Mouse (Mus musculus): Measurements from ENCODE around the gene Mvb12b. TPM values are rescaled to one million over a fixed set of nuclear protein-coding genes. Genes with fewer than 3 reads are reported as not detected.

The Mvb12b gene
- polyA plus RNA-seq, 1 experiment = 204 TPM

- no peak overlapping the region for H3K4me3 ChIP-seq (replicated peaks)
- H3K36me3 ChIP-seq (replicated peaks; ENCODE audit: low read length) = no peaks in the 10 kb centered on the region
- H3K9me3 ChIP-seq = peaks cover 28% of the 10 kb centered on the region
- H3K4me1 ChIP-seq = 0 out of 2 replicates have a peak, but pooled peaks cover 4% of the 10 kb centered on the region
- peaks cover 33% of the 10 kb centered on the region for H3K27me3 ChIP-seq (replicated peaks)
- TF ChIP-seq FLI1 (IDR thresholded peaks at IDR 0.05; ENCODE audit: low read length) (no peak), GATA1 (IDR thresholded peaks at IDR 0.05; ENCODE audit: borderline replicate concordance, low read length) (no peak)
Measured at GRCm38 (mm10) chr2:33696428-33696827, 191.3 kb downstream of the Mvb12b start.

- H3K9me3 ChIP-seq = peaks cover 26% of the 10 kb centered on the region
Measured at GRCm38 (mm10) chr2:33693931-33694330, 193.8 kb downstream of the Mvb12b start.

GRCm38 (mm10) chr2:33689880-33690462, 197.8 kb downstream of the Mvb12b start:
- H3K36me3 ChIP-seq (replicated peaks; ENCODE audit: low read length) = no peaks in the 10 kb centered on the region
- peaks cover 55% of the 10 kb centered on the region for H3K27me3 ChIP-seq (replicated peaks)
- peaks cover 12% of the 10 kb centered on the region for H3K9me3 ChIP-seq
- no peak overlapping the region for H3K4me3 ChIP-seq (replicated peaks)
- no peak for TF ChIP-seq GATA1 (IDR thresholded peaks at IDR 0.05; ENCODE audit: borderline replicate concordance, low read length)
- TF ChIP-seq FLI1 (IDR thresholded peaks at IDR 0.05; ENCODE audit: low read length) = no peak
- peaks cover 3% of the 10 kb centered on the region for H3K4me1 ChIP-seq

More at GRCm38 (mm10) chr2:33693931-33694330, 193.8 kb downstream of the Mvb12b start:
- Histone ChIP-seq H3K4me3 (replicated peaks) (no peak overlapping the region), H3K36me3 (replicated peaks; ENCODE audit: low read length) (no peaks in the 10 kb centered on the region), H3K4me1 (no peaks in the 10 kb centered on the region), H3K27me3 (replicated peaks) (peaks cover 42% of the 10 kb centered on the region)
- TF ChIP-seq GATA1 (IDR thresholded peaks at IDR 0.05; ENCODE audit: borderline replicate concordance, low read length) (no peak), FLI1 (IDR thresholded peaks at IDR 0.05; ENCODE audit: low read length) (no peak)

- TF ChIP-seq FLI1 (IDR thresholded peaks at IDR 0.05; ENCODE audit: low read length) (no peak), GATA1 (IDR thresholded peaks at IDR 0.05; ENCODE audit: borderline replicate concordance, low read length) (no peak)
- H3K4me3 ChIP-seq (replicated peaks) = no peak overlapping the region
- H3K27me3 ChIP-seq (replicated peaks) = peaks cover 58% of the 10 kb centered on the region
- H3K36me3 ChIP-seq (replicated peaks; ENCODE audit: low read length) = no peaks in the 10 kb centered on the region
- H3K9me3 ChIP-seq = peaks cover 12% of the 10 kb centered on the region
- H3K4me1 ChIP-seq = peaks cover 8% of the 10 kb centered on the region
Measured at GRCm38 (mm10) chr2:33689155-33689879, 198.4 kb downstream of the Mvb12b start.

GRCm38 (mm10) chr2:33683594-33683993, 204.2 kb downstream of the Mvb12b start:
- Histone ChIP-seq H3K27me3 (replicated peaks) (peaks cover 63% of the 10 kb centered on the region), H3K9me3 (peaks cover 12% of the 10 kb centered on the region), H3K36me3 (replicated peaks; ENCODE audit: low read length) (no peaks in the 10 kb centered on the region), H3K4me1 (peaks cover 8% of the 10 kb centered on the region), H3K4me3 (replicated peaks) (no peak overlapping the region)
- TF ChIP-seq GATA1 (IDR thresholded peaks at IDR 0.05; ENCODE audit: borderline replicate concordance, low read length) (no peak), FLI1 (IDR thresholded peaks at IDR 0.05; ENCODE audit: low read length) (no peak)

GRCm38 (mm10) chr2:33683095-33683494, 204.7 kb downstream of the Mvb12b start:
- TF ChIP-seq FLI1 (IDR thresholded peaks at IDR 0.05; ENCODE audit: low read length) (no peak), GATA1 (IDR thresholded peaks at IDR 0.05; ENCODE audit: borderline replicate concordance, low read length) (no peak)
- Histone ChIP-seq H3K27me3 (replicated peaks) (peaks cover 62% of the 10 kb centered on the region), H3K4me3 (replicated peaks) (no peak overlapping the region), H3K9me3 (peaks cover 12% of the 10 kb centered on the region), H3K36me3 (replicated peaks; ENCODE audit: low read length) (no peaks in the 10 kb centered on the region), H3K4me1 (peaks cover 8% of the 10 kb centered on the region)

GRCm38 (mm10) chr2:33682219-33682618, 205.5 kb downstream of the Mvb12b start:
- Histone ChIP-seq H3K27me3 (replicated peaks) (peaks cover 68% of the 10 kb centered on the region), H3K9me3 (peaks cover 8% of the 10 kb centered on the region), H3K4me3 (replicated peaks) (no peak overlapping the region), H3K36me3 (replicated peaks; ENCODE audit: low read length) (no peaks in the 10 kb centered on the region), H3K4me1 (peaks cover 8% of the 10 kb centered on the region)
- TF ChIP-seq FLI1 (IDR thresholded peaks at IDR 0.05; ENCODE audit: low read length) (no peak), GATA1 (IDR thresholded peaks at IDR 0.05; ENCODE audit: borderline replicate concordance, low read length) (no peak)

Other genes with a start within 250 kb of the Mvb12b start
- not detected in 2 replicates for gene Lmx1b, start 247.4 kb downstream of the Mvb12b start, polyA plus RNA-seq (2012; ENCODE audit: insufficient read depth, low replicate concordance)

Measured in megakaryocyte, embryonic 14.5 days (primary cell).